Mouse (Mus musculus) c-Kit-negative CD71-positive TER-119-positive erythroid progenitor cells, embryonic 14.5 days (primary cell): Measurements from ENCODE around the gene Hs1bp3.

Source experiments
- DNase-seq: peaks from one replicate; pipeline ENCODE4 v3.0.0-alpha.2; 2013; ENCODE audit warnings: low read depth, low spot score

The Hs1bp3 gene

GRCm38 (mm10) chr12:8301841-8302431 is 11.3 kb upstream of the Hs1bp3 start, which contains the start of gene Gdf7:
Gdf7 (minus strand) TSS chr12:8301954.
- no peak for DNase-seq

GRCm38 (mm10) chr12:8305258-8305657 is 8.0 kb upstream of the Hs1bp3 start:
- no peak for DNase-seq

- DNase-seq, result peak; percentile 47
These were observed 6.8 kb upstream of the Hs1bp3 start for GRCm38 (mm10) chr12:8306432-8306831.

- DNase-seq, result no peak
These were observed 6.3 kb upstream of the Hs1bp3 start for GRCm38 (mm10) chr12:8306910-8307309.

- DNase-seq, result no peak
These were observed 2.2 kb upstream of the Hs1bp3 start for GRCm38 (mm10) chr12:8310992-8311391.

GRCm38 (mm10) chr12:8312266-8312665 is 966 bp upstream of the Hs1bp3 start:
- no peak for DNase-seq

GRCm38 (mm10) chr12:8313773-8314172 is 541 bp downstream of the Hs1bp3 start:
- DNase-seq, result no peak

GRCm38 (mm10) chr12:8316541-8316940 is 3.3 kb downstream of the Hs1bp3 start:
- DNase-seq, result no peak

- DNase-seq, result no peak
These were observed 7.0 kb downstream of the Hs1bp3 start for GRCm38 (mm10) chr12:8320084-8320713.

GRCm38 (mm10) chr12:8321506-8321905 is 8.3 kb downstream of the Hs1bp3 start:
- no peak for DNase-seq

- DNase-seq, result no peak
These were observed 10.9 kb downstream of the Hs1bp3 start for GRCm38 (mm10) chr12:8324086-8324485.

- no peak for DNase-seq
These were observed 12.2 kb downstream of the Hs1bp3 start for GRCm38 (mm10) chr12:8325245-8325942.

- DNase-seq, result no peak
These were observed 12.8 kb downstream of the Hs1bp3 start for GRCm38 (mm10) chr12:8325943-8326522.

GRCm38 (mm10) chr12:8326825-8327674 is 13.8 kb downstream of the Hs1bp3 start:
- DNase-seq, result peak; percentile 44

GRCm38 (mm10) chr12:8327675-8328053 is 14.4 kb downstream of the Hs1bp3 start:
- no peak for DNase-seq

GRCm38 (mm10) chr12:8329236-8329635 is 16.0 kb downstream of the Hs1bp3 start:
- DNase-seq, result no peak

GRCm38 (mm10) chr12:8331489-8332173 is 18.4 kb downstream of the Hs1bp3 start:
- no peak for DNase-seq

- no peak for DNase-seq
These were observed 18.9 kb downstream of the Hs1bp3 start for GRCm38 (mm10) chr12:8332174-8332542.

- DNase-seq, result no peak
These were observed 20.4 kb downstream of the Hs1bp3 start for GRCm38 (mm10) chr12:8333617-8334016.

- no peak for DNase-seq
These were observed 21.0 kb downstream of the Hs1bp3 start for GRCm38 (mm10) chr12:8334261-8334660.

GRCm38 (mm10) chr12:8335503-8335902 is 22.3 kb downstream of the Hs1bp3 start:
- DNase-seq, result no peak
